Mouse (Mus musculus): ENCODE measurements around the gene Alb. TPM values are rescaled to one million over a fixed set of nuclear protein-coding genes. Genes with fewer than 3 reads are reported as not detected.
A peak's percentile ranks its signal among the peaks of the same experiment; 100 is the strongest.

The Alb gene
- total RNA-seq, 2 experiments from 2014 or later: 7.4 TPM; not detected in 1

GRCm38 (mm10) chr5:90490518-90490917 is 29.8 kb downstream of the Alb start, which contains the start of gene Afp:
Afp (plus strand) TSS chr5:90490737.
- intact Hi-C loops (cut with DNase I): no loop called here
- DNase-seq: no peak

GRCm38 (mm10) chr5:90492440-90492839 is 31.7 kb downstream of the Alb start:
- no peak for DNase-seq

GRCm38 (mm10) chr5:90494308-90494707 is 33.6 kb downstream of the Alb start:
- DNase-seq: no peak
- intact Hi-C loops (cut with DNase I): no loop called here

More at GRCm38 (mm10) chr5:90492440-90492839, 31.7 kb downstream of the Alb start:
- intact Hi-C loops (cut with DNase I): no loop called here

- intact Hi-C loops (cut with DNase I): no loop called here
- DNase-seq: no peak
Measured at GRCm38 (mm10) chr5:90499509-90499908, 38.8 kb downstream of the Alb start.

GRCm38 (mm10) chr5:90500714-90501113 is 40.0 kb downstream of the Alb start:
- peak; percentile 54 to 63 for DNase-seq
- intact Hi-C loops (cut with DNase I): loop anchor here (2.0 kb wide), 1 partner anchor 298 kb away; no protein-coding TSS in a partner anchor

- no peak for DNase-seq
- intact Hi-C loops (cut with DNase I): loop anchor here (2.0 kb wide), 1 partner anchor 299 kb away; no protein-coding TSS in a partner anchor
Measured at GRCm38 (mm10) chr5:90501752-90502151, 41.1 kb downstream of the Alb start.

- no peak for DNase-seq
- intact Hi-C loops (cut with DNase I): no loop called here
Measured at GRCm38 (mm10) chr5:90504742-90505141, 44.0 kb downstream of the Alb start.

- intact Hi-C loops (cut with DNase I): no loop called here
- no peak for DNase-seq
Measured at GRCm38 (mm10) chr5:90506507-90506906, 45.8 kb downstream of the Alb start.

- DNase-seq: no peak
- intact Hi-C loops (cut with DNase I): no loop called here
Measured at GRCm38 (mm10) chr5:90507411-90507949, 46.8 kb downstream of the Alb start.

GRCm38 (mm10) chr5:90509828-90510592 is 49.3 kb downstream of the Alb start:
- no peak for DNase-seq

GRCm38 (mm10) chr5:90512288-90512955 is 51.7 kb downstream of the Alb start:
- intact Hi-C loops (cut with DNase I): no loop called here
- DNase-seq: no peak

More at GRCm38 (mm10) chr5:90509828-90510592, 49.3 kb downstream of the Alb start:
- intact Hi-C loops (cut with DNase I): no loop called here

GRCm38 (mm10) chr5:90515561-90515960 is 54.9 kb downstream of the Alb start:
- intact Hi-C loops (cut with DNase I): no loop called here
- no peak for DNase-seq

- intact Hi-C loops (cut with DNase I): no loop called here
- DNase-seq: no peak
Measured at GRCm38 (mm10) chr5:90518356-90519100, 57.8 kb downstream of the Alb start, which contains the start of gene Afm. Afm (plus strand) TSS chr5:90518932.

Other genes with a start within 250 kb of the Alb start
- gene Cox18, start 236.9 kb upstream of the Alb start, total RNA-seq (2021): 1 to 10 TPM; 5.6 to 8.1 TPM
- gene Ankrd17, start 94.3 kb upstream of the Alb start, total RNA-seq (2021): 10 to 100 TPM; 39.8 to 45.8 TPM
- gene Gm9958, start 93.7 kb upstream of the Alb start, total RNA-seq (2021): under 1 TPM; 0.20 to 0.54 TPM
- gene Afp, start 29.8 kb downstream of the Alb start, total RNA-seq (2021): not detected
- not detected for gene Afm, start 58.0 kb downstream of the Alb start, total RNA-seq (2021)
- not detected for gene 5830473C10Rik, start 100.2 kb downstream of the Alb start, total RNA-seq (2021)
- gene Rassf6, start 179.8 kb downstream of the Alb start, total RNA-seq (2021): not detected

Data from gastrocnemius, postnatal 36 days (tissue).